Mouse (Mus musculus) 3134 (cell line): ENCODE data around the gene Ppt2.

Experiments used
- DNase-seq: peaks from one replicate; pipeline ENCODE4 v3.0.0-alpha.2; 2011; ENCODE audit warnings: low spot score; ENCODE audit not compliant: insufficient read length; ENCODE audit errors: extremely low read depth

Gene Ppt2

DNA sequence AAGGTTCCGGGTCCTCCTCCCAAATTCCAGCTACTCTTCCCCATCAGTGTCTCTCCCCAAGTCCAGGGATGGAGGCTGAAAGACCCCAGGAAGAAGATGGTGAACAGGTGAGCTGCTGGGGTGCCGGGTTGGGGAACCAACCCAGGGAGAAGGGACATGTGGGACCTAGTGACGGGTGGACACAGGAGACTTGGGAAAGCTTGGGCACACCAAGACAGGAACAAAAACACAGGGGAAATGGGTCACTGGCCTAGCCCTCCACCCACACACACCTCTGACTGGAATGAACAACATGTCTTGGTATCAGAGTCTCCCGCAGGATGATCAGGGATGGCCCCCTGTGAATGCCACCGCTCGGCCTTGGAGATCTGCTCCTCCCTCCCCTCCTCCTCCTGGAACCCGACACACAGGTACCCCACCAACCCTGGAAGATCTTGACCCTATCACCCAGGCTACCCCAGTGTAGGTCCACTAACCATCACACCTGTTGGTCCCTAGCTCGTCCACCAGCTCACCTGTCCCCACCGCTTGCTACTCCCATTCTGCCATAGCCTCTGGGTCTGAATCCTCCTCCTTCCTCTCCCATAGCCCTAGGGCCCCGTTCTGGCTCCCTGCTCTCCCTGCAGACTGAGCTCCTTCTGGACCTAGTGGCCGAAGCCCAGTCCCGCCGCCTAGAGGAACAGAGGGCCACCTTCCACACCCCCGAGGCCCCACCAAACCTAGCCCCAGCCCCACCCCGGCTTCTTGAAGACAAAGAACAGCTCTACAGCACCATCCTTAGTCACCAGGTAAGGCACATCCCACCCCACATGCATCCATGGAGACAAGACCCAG is 37.9 kb downstream of the Ppt2 start:
- no peak for DNase-seq

GRCm38 (mm10) chr17:34589681-34590101 is 38.6 kb downstream of the Ppt2 start, which contains the start of gene Gpsm3:
Gene Gpsm3, plus strand, starts transcription at chr17:34589806.
- no peak for DNase-seq

DNA sequence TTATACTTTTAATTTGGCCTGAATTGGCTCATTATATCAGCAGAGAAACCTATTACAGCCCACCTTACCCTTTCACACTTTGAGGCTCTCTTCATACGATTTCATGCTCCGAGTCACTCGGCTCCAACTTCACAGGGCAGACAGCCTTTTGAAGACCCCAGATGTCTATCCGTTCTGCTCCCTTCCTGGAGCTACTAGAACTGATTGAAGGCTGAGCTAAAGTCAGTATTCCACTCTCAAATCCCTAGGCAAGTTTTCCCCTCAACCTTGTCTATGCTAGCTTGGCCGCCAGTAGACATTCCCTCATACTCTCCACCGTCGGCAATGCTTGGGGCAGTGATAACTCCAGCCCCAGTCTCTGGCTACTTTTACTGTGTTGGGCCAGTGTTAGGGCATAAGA is 39.1 kb downstream of the Ppt2 start:
- DNase-seq: no peak

DNA sequence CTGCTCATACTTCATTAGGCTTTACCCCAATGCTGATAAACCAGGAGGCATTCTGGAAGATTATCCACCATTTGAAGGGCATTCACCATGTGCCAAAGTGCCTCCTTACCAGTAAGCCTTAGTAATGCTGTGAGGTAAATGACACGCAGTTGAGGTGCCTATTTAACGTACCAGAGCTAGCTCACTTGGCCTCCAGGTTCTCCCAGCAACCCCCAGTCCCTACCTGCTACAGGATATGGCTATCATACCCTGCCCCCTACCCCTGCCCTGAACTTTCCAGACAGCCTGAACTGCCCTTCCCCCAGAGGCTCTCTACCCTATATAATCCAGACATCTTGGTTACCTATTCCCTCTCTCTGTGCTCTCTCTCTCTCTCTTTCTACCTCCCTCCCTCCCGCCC is 39.5 kb downstream of the Ppt2 start:
- DNase-seq: no peak

- DNase-seq: no peak
Observed at GRCm38 (mm10) chr17:34587814-34588213, 40.5 kb downstream of the Ppt2 start.

DNA sequence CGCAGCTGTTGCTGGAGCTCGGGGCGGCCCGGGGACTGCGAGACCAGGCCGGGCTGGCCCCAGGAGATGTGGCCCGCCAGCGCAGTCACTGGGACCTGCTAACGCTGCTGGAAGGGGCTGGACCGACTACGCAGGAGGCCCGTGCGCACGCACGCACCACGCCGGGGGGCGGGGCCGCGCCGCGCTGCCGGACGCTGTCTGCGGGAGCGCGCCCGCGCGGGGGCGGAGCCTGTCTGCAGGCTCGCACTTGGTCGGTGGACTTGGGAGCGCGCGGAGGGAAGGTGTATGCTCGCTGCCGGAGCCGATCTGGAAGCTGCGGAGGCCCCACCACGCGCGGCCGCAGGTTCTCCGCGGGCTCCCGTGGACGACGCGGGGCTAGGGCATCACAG is 40.9 kb downstream of the Ppt2 start:
- DNase-seq: peak; percentile 97

- peak; percentile 67 for DNase-seq
Observed at GRCm38 (mm10) chr17:34586796-34587422, 41.4 kb downstream of the Ppt2 start.

GRCm38 (mm10) chr17:34585877-34586771 is 42.2 kb downstream of the Ppt2 start:
- no peak for DNase-seq

DNA sequence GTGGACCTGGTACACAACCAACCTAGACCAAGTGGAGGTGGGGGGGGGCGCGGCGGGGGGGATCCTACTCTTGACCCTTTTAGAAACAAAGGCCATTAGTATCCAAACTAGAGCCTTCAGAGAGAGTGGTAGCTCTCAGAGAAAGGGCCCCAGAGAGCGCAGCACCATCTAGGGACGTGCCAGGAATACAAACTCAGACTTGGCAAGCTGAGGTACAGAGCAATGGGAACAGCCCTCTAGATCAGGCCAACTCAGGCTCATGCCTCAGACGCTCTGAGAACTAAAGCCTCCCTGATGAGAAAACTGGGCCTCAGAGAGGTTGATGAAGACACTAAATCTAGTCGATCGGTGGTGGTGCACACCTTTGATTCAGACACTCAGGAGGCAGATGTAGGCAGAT is 43.2 kb downstream of the Ppt2 start:
- no peak for DNase-seq

DNA sequence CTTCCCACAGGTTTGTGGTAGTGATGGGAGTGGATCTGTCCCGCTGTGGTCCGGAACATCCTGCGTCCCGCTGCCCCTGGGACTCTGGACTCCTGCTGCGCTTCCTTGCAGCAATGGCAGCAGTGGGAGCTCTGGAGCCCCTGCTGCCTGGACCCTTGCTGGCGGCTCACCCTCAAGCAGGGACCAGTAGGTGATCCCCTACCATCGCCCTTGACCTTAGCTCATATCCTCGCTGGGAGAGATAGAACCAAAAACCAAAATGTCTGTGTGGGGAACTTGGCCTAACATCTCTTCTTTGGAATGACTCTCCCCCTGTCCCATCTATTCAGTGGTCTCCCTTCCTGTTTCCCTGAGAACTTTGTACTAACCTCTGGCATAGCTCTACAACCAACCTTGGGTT is 44.5 kb downstream of the Ppt2 start:
- no peak for DNase-seq

DNA sequence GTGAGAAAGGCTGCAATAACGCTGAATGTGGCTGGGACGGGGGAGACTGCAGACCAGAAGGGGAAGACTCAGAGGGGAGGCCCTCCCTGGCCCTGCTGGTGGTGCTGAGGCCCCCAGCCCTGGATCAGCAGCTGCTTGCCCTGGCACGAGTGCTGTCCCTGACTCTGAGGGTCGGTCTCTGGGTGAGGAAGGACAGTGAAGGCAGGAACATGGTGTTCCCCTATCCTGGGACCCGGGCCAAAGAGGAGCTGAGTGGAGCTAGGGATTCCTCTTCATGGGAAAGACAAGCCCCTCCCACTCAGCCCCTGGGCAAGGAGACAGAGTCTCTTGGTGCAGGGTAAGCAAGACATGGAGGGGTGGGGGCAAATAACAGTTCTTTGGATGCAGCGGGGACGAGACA is 44.9 kb downstream of the Ppt2 start:
- DNase-seq: no peak

DNA sequence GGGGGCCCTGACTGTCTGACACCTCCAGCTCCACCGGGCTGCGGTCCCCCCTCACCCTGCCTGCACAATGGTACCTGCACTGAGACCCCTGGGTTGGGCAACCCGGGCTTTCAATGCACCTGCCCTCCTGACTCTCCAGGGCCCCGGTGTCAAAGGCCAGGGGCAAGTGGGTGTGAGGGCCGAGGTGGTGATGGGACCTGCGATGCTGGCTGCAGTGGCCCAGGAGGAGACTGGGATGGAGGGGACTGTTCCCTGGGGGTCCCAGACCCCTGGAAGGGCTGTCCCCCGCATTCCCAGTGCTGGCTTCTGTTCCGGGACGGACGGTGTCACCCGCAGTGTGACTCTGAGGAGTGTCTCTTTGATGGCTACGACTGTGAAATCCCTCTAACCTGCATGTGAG is 45.8 kb downstream of the Ppt2 start:
- no peak for DNase-seq

DNA sequence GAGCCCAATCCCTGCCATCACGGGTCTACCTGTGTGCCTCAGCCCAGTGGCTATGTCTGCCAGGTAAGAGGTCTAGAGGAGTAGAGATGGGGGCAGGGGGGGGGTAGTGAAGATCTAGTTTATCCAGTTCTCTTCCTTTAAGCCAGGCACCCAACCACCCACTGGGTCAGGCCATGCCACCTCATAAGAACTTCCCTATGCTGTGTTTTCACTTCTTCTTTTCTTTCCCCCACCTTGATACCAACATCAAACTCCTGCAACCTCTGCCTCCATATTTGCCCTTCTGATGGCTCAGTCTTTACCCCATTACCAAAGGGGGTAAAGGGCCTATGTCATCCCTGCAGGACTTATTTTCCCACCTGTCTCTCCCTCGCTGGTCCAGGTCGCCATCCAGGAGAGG is 50.2 kb downstream of the Ppt2 start:
- no peak for DNase-seq

DNA sequence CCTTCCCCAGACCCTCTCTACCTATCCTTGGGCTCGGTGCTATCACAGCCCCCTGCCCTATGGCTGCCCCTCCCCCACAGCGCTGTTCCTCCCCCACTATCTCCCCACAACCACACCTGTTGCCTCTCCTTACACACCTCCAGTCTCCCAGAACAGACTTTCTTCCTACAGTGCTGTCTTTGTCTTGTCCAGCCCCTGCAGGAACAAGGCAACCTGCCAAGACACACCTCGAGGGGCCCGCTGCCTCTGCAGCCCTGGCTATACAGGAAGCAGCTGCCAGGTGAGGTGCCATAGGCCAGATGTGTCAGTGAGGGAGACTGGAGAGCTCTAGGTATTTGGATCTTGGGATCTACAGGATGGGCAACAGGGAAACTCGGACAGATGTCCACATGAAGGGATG is 51.7 kb downstream of the Ppt2 start:
- DNase-seq: no peak

DNA sequence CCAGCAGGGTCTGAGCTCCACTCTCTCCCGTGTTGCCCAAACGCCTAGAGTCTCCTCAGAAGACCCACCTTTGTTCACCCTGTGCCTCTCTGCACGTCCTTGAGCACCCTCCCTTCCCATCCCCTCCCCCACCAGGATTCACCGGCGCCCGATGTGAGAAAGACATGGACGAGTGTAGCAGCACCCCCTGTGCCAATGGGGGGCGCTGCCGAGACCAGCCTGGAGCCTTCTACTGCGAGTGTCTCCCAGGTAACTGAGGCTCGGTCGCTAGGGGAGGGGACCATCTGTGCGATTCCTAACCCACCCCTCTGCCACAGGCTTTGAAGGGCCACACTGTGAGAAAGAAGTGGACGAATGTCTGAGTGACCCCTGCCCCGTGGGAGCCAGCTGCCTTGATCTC is 55.9 kb downstream of the Ppt2 start:
- DNase-seq: no peak

DNA sequence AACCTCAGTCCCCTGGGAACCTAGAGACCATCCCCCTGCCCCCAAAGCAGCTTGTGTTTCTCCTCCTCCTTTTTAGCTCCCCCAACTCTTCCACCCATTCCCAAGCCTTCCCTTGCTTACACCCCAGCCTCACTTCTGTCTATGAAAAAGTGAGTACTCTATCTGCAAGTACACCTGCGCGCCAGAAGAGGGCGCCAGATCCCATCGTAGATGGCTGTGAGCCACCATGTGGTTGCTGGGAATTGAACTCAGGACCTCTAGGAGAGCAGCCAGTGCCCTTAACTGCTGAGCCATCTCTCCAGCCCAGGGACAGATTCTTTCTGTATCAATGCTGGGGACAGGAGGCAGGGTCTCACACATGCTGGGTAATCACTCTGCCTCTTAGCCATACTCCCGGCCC is 56.4 kb downstream of the Ppt2 start:
- no peak for DNase-seq

- no peak for DNase-seq
Observed at GRCm38 (mm10) chr17:34569919-34570318, 58.4 kb downstream of the Ppt2 start.

DNA sequence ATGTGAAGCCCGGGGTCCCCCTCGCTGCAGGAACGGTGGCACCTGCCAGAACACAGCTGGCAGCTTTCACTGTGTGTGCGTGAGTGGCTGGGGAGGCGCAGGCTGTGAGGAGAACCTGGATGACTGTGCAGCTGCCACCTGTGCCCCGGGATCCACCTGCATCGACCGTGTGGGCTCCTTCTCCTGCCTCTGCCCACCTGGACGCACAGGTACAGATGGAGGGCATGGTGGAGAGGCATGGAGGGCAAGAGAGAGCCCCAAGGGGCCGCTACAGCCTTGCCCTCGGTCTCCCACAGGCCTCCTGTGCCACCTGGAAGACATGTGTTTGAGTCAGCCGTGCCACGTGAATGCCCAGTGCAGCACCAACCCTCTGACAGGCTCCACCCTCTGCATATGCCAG is 59.9 kb downstream of the Ppt2 start:
- no peak for DNase-seq

GRCm38 (mm10) chr17:34567311-34567710 is 61.0 kb downstream of the Ppt2 start:
- DNase-seq: no peak
